Mouse (Mus musculus) cerebellum, postnatal 14 days (tissue): ENCODE results near the gene Orai2.
"Not testable (repeated sequence)": the region's sequence is repeated elsewhere in the genome, so short reads cannot be mapped to it uniquely, and the experiment has no call there.

Source experiments
- DNase-seq, 2 experiments: peaks; one replicate each; pipeline ENCODE4 v3.0.0; 2021; ENCODE audit warnings: mixed read lengths in 2 of 2

Gene Orai2

GRCm38 (mm10) chr5:136172939-136173338 is 2.4 kb upstream of the Orai2 start:
- DNase-seq, result no peak

DNA sequence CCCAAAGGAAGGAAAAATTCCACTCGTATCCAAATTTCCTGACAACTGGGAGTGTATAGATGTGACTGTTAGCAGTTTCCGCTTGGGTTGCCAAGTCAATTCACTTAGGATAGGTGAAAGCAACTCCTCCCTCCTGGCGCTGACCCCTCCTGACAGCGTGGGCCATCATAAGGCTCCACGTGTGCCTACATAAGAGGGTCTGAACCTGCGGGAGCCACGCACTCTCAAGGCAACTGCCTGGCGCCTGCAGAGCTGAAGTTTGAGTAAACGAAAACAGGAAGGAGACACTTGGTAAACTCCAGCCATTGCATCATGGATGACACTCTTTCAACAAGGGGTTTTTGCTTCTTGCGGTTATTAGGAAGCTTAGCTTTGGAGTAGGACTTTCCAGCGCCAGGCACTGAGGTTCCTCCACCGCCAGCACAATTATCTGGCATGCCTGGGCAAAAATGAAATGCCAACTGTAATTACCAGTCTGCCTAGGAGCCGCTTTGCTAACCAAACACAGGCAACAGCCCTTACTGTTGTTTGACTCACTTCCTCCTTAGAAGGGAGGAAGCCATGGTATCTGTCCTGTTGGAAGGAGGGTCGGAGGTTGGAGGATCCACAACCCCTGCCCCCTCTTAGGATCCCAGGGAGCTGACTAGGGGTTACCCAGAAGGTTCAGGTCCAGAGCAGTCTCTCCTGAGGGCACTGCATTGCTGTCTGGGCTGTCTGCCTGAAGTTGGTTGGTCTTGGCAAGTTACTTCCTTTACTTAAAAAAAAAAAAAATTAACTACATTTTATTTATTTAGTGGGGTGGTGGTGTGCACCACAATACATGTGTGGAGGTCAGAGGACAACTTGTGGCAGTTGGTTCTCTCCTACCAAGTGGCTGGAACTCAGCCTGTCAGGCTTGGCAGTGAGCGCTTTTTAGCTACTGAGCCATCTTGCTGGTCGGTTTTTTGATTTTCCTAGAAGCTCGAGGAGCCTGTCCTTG is 1.1 kb upstream of the Orai2 start:
- no peak for DNase-seq

DNA sequence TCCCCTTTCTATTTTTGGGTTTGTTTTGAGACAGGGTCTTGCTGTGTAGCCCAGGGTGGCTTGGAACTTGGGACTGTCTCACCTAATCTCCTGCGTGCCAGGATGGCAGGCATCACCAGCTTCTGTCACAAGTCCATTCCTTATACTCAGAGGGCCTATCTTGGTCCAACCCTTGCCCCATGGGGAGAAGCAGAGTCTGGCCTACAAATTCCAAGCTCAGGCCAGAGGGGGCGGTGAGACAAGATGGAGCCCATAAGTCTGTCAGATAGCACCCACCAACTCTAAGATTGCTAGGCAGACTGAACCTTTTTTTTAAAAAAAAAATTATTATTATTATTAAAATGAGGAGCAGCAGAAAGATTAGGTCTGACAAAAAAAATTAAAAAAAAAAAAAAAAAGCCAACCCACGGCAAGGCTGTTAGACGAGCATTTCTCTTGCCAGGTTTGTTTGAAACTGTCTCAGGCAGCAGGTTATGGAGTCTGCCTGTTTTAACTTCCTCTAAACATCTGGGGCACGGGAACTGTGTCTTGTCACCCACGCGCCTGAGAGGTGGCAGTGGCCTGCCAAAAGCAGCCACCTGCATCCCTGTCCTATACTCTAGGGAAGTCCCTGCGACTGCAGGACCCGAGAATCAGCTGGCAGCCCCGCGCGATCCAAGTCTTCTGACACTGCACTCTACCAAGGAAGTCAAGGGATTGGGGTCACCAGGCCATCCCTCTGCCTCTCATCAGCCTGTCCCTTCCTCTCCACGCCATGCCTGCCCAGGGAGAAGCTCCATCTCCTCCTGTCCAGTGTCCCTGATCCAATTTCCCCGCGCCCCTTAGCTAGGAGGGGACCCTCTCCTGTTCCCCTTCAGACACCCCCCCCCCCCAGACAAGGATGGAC is 644 bp downstream of the Orai2 start:
- DNase-seq, result peak; percentile 60 to 62

DNA sequence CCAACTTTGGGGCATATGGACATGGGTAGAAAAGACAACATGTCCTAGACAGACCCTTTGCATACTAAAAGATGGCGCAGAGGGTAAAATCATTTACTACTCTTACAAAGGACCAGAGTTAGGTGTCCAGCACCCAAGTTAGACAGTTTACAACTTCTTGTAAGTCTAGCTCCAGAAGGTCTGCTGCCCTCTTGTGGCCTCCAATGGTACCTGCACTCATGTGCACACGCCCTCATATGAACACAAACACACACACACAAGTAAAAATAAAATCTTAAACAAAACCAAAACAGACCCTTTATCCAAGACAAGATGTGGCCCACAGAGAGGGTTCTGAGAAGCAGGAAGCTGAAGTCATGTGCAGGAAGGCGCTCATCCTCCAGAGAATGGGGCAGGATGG is 2.4 kb downstream of the Orai2 start:
- DNase-seq, result peak in 1 of 2 experiments; percentile 41

DNA sequence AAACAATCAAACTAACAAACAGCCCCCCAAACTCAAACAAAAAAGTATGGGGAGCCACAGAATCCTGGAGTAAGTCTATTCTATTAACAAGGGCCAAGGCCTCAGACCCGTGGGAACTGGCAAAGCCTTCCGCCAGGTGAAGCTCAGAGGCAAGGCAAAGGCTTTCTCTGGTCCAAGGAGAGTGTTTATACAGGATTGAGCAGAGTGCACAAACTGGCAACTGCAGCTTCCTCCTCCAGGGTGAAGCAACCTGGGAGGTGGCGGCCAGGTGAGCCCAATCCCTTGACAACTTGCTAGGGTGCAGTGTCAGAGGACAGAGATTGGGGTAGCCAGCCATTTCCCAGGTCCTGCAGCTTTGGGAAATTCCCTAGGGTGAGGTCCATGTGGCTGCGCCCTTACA is 3.2 kb downstream of the Orai2 start:
- DNase-seq, result no peak

DNA sequence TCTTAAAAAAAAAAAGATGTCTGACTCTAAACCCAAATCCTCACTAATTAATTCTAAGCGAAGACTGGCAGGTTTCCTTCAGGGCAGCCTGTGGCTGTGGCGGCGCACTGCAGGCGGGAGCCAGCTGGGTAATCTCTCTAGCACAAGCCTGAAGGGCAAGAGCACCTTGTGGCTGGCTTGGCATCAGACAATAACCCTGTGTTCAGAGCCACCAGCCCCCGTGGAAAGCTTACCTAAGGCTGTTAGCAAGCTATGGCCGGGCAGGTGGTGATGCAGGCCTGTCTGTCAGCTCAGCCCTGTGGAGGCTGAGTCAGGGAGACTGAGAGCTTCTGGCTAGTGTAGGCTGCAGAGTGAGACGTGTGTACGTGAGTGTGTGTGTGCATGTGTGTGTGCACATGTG is 5.3 kb downstream of the Orai2 start:
- peak; percentile 50 to 53 for DNase-seq

- peak; percentile 65 to 68 for DNase-seq
Observed at GRCm38 (mm10) chr5:136163807-136164474, 6.6 kb downstream of the Orai2 start.

DNA sequence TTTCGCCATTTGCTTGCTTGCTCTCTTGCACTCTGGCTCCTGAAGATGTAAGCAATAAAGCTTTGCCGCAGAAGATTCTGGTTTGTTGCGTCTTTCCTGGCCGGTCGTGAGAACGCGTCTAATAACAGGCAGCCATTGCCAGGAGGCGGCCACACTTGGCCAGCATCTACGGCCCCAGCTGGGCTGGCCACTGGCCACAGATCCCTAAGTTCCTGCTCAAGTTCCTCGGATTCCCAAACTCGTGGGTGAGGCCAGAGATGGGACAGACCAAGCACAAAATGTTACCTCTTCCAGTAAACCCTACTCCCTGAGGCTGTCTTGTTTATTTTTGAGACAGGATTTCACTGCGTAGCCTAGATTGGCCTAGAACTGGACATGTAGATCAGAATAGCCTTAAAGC is 10.4 kb downstream of the Orai2 start:
- DNase-seq, result peak in 1 of 2 experiments; percentile 35

- no peak for DNase-seq
Observed at GRCm38 (mm10) chr5:136155399-136155798, 15.1 kb downstream of the Orai2 start.

DNA sequence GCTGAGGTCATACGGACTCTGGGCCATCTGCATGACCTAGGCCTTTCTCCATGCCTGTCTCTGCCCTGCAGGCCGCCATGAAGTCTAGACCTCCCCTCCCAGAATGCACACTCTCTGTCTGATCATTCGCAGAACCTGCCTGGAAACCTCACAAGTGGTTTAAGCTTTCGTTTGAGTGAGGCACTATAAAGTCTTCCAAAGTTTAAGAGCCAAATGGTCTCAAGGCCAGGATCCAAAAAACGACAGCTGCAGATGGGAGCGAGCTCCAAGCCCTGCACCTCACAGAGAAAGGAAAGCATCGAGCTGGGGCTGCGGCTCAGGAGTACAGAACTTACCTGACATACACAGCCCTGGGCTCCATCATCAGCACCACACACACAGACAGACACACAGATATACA is 18.1 kb downstream of the Orai2 start:
- DNase-seq, result no peak

DNA sequence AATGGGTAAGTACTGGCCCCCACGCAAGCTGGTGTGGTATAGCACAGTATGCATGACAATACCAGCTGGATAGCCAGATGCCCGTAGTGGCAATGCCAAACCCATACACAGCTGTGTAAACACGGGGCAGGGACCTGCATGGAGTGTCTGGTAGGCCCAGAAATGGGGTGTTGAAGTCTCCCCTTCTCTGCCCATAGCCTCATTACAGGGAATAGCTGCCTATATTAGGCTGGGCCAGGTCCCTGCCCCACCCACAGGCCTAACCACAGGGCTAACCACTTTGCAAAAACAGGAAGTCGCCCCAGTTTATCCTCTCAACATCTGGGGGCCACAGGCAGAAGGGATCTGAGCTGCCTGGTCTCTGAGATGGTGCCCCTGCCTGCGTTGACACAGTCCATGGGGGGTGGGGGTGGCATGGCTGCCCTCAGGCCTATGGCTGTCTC is 21.4 kb downstream of the Orai2 start:
- DNase-seq, result not testable (repeated sequence)

DNA sequence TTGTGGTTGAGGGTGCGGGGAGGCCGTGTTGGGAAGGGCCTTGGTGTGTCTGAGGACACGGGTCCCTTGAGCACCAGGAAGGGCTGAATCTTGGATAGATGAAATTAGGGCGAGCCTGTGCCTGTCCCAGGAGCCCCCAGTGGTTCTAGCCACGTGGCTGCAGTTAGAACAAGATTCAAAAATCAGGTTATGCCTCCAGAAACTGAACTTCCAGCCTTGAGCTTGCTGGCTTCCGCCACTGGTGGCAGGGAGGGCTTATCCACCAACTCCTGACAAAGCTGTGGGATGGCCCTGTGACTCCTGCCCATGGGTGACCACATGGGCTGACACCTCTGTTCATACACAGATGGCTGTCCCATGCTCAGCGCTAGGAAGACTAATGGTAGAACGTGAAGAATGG is 22.8 kb downstream of the Orai2 start:
- DNase-seq, result no peak

- no peak for DNase-seq
Observed at GRCm38 (mm10) chr5:136146936-136147335, 23.6 kb downstream of the Orai2 start.

- DNase-seq, result peak; percentile 55 to 79
Observed at GRCm38 (mm10) chr5:136144606-136145430, 25.7 kb downstream of the Orai2 start.

DNA sequence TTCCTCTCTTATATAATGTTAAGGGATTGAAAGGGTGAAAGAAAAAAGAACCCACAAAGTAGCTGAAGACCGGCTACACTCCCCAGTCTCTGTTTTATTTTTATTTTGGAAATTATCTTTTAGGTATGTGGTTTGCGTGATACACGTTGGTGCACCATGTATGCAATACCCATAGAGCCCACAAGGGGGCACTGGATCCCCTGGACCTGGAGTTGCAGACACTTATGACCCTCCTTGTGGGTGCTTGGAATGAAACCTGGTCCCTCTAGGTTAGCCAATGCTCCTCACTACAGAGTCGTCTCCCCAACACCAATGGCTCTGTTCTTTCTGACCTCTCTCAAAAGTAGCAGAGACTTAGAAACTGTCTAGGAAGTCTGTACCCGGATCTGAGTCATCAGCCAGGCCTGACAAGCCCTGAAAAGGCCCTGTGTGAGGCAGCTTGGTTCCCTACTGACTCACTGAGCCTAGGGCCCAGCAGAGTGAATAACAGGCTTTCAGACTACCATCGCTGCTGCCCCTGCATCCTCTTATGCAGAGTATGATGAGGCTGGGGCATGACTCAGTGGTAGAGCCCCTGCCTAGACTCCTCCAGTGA is 27.3 kb downstream of the Orai2 start:
- DNase-seq, result peak in 1 of 2 experiments; percentile 48

DNA sequence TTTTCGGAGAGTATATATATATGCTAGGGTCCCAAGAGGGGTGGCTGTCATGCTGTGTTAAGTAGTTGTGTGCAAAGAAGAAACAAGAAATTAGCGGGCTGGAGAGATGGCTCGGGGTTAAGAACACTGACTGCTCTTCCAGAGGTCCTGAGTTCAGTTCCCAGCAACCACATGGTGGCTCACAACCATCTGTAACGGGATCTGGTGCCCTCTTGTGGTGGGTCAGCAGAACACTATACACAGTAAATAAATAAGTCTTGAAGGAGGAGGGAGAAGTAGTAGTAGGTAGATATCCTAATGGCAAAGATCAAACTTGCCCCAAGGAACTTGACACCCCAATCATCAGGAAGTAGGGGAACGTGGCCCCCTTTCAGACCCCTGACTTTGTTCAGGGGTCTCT is 27.8 kb downstream of the Orai2 start:
- no peak for DNase-seq

DNA sequence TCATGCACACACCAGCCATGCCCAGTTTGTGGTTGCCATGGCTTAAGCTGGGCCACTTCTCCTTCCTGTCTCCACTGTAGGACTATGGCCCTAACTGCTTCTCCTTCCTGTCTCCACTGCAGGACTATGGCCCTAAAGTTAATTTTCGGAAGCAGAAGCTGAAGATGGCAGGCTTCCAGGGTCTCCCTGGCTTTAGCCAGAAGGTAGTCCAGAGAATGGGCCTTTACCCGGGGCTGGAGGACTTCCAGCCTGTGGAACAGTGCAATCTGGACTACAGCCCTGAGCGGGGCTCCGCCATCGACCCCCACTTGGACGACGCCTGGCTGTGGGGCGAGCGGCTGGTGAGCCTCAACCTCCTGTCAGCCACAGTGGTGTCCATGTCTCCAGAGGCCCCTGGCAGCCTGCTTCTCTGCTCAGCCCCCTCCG is 30.4 kb downstream of the Orai2 start:
- peak; percentile 76 to 77 for DNase-seq

DNA sequence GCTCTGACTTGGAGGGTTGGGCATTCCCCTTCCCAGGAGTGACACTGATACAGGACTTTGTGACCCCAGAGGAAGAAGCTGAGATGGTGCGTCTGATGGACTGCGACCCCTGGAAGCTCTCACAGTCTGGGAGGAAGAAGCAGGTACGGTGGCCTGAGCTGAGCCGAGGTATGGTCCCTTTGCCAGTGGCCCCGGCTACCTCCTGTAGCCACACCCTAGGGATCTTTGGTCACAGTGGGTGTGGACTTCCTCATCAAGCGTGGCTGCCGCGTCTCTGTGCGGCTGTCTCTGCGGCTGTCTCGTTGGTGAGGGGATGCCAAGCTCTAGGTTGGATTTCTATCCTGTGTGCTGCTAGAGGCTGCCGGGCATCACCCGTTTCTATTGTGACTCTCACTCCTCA is 31.1 kb downstream of the Orai2 start:
- DNase-seq, result no peak

DNA sequence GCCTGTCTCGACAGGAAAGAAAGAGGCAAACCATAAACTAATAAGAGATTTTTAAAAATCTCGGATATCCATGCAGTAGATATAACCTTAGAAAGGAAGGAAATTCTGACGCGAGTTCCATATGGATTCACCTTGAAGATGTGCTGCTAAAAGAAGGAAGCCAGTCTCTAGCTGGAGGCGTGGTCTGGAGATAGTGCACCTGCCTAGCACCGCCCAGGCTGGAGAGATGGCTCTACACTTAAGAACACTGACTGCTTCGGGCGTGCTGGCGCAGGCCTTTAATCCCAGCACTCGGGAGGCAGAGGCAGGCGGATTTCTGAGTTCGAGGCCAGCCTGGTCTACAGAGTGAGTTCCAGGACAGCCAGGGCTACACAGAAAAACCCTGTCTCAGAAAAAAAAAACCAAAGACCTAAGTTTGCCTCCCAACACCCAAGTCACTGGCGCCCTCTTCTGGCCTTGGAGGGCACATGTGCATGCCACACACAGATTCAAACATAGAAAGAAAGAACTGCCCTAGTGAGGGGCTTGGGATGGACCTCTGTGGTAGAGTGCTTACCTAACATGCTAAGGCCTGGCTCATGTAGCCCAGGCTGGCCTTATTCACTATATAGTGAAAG is 32.7 kb downstream of the Orai2 start:
- DNase-seq, result peak; percentile 58 to 80

DNA sequence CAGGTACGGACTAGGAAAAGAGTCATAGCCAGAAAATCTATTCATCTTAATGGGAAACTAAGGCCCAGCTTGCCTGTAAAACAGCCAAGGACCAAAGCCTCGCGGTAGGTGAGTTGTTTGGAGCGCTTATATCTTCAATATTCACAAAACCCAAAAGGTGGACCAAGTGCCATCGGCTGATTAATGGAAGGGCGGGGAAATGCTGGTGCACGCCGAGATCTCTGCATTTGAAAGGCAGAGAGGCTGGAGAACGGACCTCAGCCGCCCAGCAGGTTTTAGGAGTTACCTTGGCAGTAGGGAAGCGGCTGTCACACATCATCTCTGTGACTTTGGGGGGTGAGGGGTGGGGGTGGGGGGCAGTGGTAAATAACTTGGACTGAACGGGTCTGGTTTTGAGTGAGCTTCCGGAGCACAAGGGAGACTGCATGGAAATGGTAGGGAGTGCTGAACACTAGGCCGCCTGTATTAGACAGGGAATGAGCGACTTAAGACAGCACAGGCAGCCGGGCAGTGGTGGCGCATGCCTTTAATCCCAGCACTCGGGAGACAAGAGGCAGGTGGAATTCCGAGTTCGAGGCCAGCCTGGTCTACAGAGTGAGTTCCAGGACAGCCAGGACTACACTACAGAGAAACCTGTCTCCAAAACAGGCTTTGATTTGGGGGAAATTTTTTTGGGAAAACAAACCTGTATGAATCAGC is 34.1 kb downstream of the Orai2 start:
- DNase-seq, result no peak
